9 mouse cellular contexts compared by ENCODE assay signal in genomic region chr5:134485900-134486665, GRCm38 (mm10). TPM values are rescaled to one million over a fixed set of nuclear protein-coding genes. Genes with fewer than 3 reads are reported as not detected.
DNase-seq lines count a peak whose midpoint lies in the region; ATAC-seq lines count a peak whose summit lies in the region.
"Had no signal": no experiment of that assay in that cellular context is flagged by ENCODE, and none has a peak within 500 bp of the region (broad histone marks: within the 10 kb centered on the region; RNA-seq: fewer than 3 reads in every experiment).

No protein-coding gene starts in this region.

- H3K27ac ChIP-seq in embryonic facial prominence, embryonic 11.5 days (replicated peaks; ENCODE audit: low read depth, low read length): no peak overlapping the region
- H3K27ac ChIP-seq: midbrain, embryonic 12.5 days had no signal

- 57% methylated on average over 13 of the region's 13 CpGs for WGBS in embryonic facial prominence, embryonic 11.5 days

- no peak for ATAC-seq in embryonic facial prominence, embryonic 11.5 days (replicated peaks; ENCODE audit: insufficient number of reproducible peaks, low FRiP score, low TSS enrichment, low read depth)

- intact Hi-C loops in heart, postnatal 10 days (cut with DNase I): loop anchor here (1.0 to 5.0 kb wide), 3 partner anchors 101 to 304 kb away; partner anchors contain the start of gene Gtf2ird2

- no peaks in the 10 kb centered on the region for H3K4me1 ChIP-seq in embryonic facial prominence, embryonic 11.5 days (ENCODE audit: control insufficient read depth, insufficient read depth, low read length)
- H3K4me1 ChIP-seq: midbrain, embryonic 12.5 days had no signal

- DNase-seq in adrenal gland, adult (ENCODE audit: inconsistent age in 2 of 2, low spot score in 1 of 2): peak; percentile 50 to 83
- DNase-seq in adrenal gland, adult 8-10 months: no peak
- peak; percentile 69 for DNase-seq in adrenal gland, postnatal 25 days
- DNase-seq in embryonic facial prominence, embryonic 11.5 days (ENCODE audit: low spot score): peak; percentile 93
- peak; percentile 72 to 78 for DNase-seq in heart, postnatal 10 days
- DNase-seq in kidney, postnatal 36 days: peak; percentile 56 to 83
- DNase-seq in lung, postnatal 4 days: peak; percentile 50 to 78
- DNase-seq in right cerebral cortex, postnatal 25 days: peak; percentile 56

- no peaks in the 10 kb centered on the region for H3K9me3 ChIP-seq in embryonic facial prominence, embryonic 11.5 days (replicated peaks; ENCODE audit: control insufficient read depth, low read length)
- H3K9me3 ChIP-seq: midbrain, embryonic 12.5 days had no signal

- H3K27me3 ChIP-seq in embryonic facial prominence, embryonic 11.5 days (ENCODE audit: control insufficient read depth, insufficient read depth, low read length): no peaks in the 10 kb centered on the region
- H3K27me3 ChIP-seq: midbrain, embryonic 12.5 days had no signal

- no peak overlapping the region for H3K4me2 ChIP-seq in embryonic facial prominence, embryonic 11.5 days (ENCODE audit: low read depth, low read length)
- H3K4me2 ChIP-seq: midbrain, embryonic 12.5 days had no signal

- no peaks in the 10 kb centered on the region; the same call in 1 of the 2 replicates for H3K36me3 ChIP-seq in embryonic facial prominence, embryonic 11.5 days (replicated peaks; ENCODE audit: control insufficient read depth, insufficient read depth, low read depth, low read length)

- no peak overlapping the region for H3K4me3 ChIP-seq in embryonic facial prominence, embryonic 11.5 days (ENCODE audit: low read depth, low read length)
- H3K4me3 ChIP-seq: midbrain, embryonic 12.5 days had no signal

- H3K9ac ChIP-seq in embryonic facial prominence, embryonic 11.5 days (replicated peaks; ENCODE audit: low read length): no peak overlapping the region
- H3K9ac ChIP-seq: midbrain, embryonic 12.5 days had no signal

RNA-seq across cellular contexts. Expression of gene Gtf2ird1, which starts 29.6 kb away (rescaled TPM):
- total RNA-seq in adrenal gland, adult 8-10 months (2022): 10 to 100 TPM; 46.0 to 93.0 (median 63.1) TPM
- total RNA-seq in adrenal gland, postnatal 25 days (2021): 52.0 and 80.0 TPM in 2 replicates
- polyA plus RNA-seq in embryonic facial prominence, embryonic 11.5 days (2014; fragmentation: Nextera tagmentation; extraction: Ambion mirVana): 99.8 and 104 TPM in 2 replicates
- 10 to 100 TPM; 43.3 to 45.5 TPM for total RNA-seq in heart, postnatal 10 days (2021)
